Mouse (Mus musculus): Measurements from ENCODE around the gene Fam234b.

- TF ChIP-seq CTCF (IDR thresholded peaks at IDR 0.05; ENCODE audit: low read depth, low read length) (no peak), POLR2A (IDR thresholded peaks at IDR 0.05; ENCODE audit: extremely low read depth, insufficient read depth, low read length) (no peak)
Observed at GRCm38 (mm10) chr6:135205802-135206201, 8.0 kb downstream of the Fam234b start.
